Mouse (Mus musculus) bone marrow macrophage, adult 2 months (primary cell): Measurements from ENCODE around the gene Triml1.

Experiments used
- CTCF ChIP-seq: IDR thresholded peaks from 2 replicates; pipeline ENCODE4 v1.5.1; 2012; ENCODE audit warnings: low read depth, mild to moderate bottlenecking, low read length, moderate library complexity
- POLR2A ChIP-seq: IDR thresholded peaks from 2 replicates; pipeline ENCODE4 v1.6.1; 2012; ENCODE audit warnings: mild to moderate bottlenecking, low read depth, low read length, borderline replicate concordance

DNA sequence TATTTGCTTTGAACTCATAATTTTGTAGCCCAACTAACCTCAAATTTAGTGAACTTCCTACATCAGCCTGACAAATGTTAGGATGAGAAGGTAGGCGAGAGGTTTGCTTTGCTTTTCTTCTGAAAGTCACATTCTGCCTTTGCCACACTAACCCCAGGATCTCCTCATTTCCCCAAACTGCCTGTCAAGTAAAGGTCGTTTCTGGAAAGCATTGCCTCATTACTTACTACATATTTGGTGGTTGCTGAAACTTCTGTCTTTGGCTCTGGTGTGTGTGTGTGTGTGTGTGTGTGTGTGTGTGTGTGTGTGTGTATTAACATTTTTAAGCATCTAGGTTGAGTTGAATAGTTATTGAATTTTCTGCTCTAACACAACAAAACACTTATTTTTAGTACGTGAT is 23.2 kb upstream of the Triml1 start:
- TF ChIP-seq POLR2A (no peak), CTCF (no peak)
